Mouse (Mus musculus): ENCODE data around the gene Mst1.

Mst1 gene

GRCm38 (mm10) chr9:108095518-108095917, 15.3 kb downstream of the Mst1 start:
- DNase-seq (ENCODE audit: low spot score in 2 of 2) = peak; percentile 47 to 71

DNA sequence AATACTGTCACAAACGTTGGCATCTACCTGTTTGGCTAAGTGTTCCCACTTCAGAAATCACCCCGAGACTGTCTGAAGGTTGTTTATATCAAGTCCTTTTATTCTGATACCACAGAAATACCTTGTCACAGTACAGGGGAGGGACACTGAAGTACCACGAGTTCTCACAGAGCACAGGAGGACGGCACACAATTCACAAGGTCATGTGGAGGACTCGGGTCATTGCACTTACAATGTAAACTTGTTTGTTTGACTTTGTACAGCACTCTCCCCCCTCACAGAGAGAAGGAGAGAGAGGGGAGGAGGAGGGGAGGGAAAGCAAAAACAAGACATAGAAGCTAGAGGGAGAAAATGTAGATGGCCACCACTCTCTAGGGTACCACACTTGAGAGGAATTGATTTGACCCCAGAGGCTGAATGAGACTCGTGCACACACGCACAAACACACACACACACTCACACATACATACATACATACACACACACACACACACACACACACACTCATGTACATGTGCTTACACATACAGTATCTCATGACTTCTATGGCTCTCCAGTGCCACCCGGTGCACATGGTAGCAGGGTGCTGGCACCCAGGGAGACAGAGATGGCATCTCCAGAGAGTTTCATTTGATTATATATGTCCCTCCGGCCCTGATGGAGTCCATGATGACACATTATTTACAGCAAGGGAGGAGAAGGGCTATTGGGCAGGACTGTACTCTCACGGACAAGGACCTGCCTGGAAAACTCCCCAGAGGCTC, 15.9 kb downstream of the Mst1 start:
- no peak for DNase-seq (ENCODE audit: low spot score in 2 of 2)

GRCm38 (mm10) chr9:108099619-108100018, 19.4 kb downstream of the Mst1 start:
- no peak for DNase-seq (ENCODE audit: low spot score in 2 of 2)

DNA sequence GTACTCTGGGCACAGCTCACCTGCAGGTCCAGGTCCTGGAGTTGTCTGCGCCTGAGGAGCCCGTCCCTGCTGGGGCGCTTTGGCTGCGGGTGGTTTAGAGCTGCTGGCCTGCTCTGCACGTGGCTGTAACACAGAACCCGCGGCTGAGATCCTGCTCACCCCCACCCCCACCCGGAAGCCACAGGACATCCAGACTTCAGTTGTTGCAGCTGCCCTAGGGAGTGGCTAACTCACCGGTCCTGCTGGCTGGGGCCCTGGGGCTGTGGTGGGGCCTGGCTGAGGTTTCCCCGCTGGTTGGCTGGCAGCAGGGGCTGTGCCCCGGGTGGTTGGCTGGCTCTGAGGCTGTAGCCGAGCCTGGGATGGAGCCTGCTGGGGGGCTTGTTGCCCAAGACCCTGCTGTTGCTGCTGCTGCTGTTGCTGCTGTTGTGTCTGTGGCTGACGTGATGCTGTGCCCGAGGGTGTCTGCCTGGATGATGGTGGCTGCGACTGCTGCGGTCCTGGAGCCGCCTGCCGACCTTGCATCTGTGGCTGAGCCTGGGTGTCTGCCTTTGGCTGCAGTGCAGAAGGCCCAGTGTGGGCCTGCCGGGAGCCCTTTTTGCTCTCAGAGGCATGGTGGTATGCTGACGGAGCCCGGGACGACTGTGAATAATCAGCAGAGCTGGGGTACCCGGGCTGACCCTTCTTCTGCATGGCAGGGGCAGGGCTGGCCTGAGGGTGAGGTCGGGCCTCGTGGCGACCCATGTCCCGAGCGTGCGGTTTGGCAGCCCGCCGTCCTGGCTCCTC, 24.7 kb downstream of the Mst1 start:
- no peak for DNase-seq (ENCODE audit: low spot score in 2 of 2)

DNA sequence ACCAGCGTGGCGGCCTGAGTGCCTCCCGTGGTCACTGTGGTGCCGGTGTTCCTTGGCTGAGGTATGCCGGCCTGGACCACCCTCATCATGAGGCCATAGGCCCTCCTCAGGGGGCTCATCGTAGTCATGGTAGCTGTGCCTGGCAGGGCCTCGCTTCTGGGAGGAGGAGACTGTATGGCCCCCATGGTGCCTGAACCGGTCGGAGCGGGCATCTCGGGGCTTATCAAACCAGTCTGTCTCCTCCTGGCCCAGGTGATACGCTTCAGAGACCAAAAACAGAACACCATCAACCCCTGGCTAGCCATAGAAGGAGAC, 25.3 kb downstream of the Mst1 start:
- no peak for DNase-seq (ENCODE audit: low spot score in 2 of 2)

DNA sequence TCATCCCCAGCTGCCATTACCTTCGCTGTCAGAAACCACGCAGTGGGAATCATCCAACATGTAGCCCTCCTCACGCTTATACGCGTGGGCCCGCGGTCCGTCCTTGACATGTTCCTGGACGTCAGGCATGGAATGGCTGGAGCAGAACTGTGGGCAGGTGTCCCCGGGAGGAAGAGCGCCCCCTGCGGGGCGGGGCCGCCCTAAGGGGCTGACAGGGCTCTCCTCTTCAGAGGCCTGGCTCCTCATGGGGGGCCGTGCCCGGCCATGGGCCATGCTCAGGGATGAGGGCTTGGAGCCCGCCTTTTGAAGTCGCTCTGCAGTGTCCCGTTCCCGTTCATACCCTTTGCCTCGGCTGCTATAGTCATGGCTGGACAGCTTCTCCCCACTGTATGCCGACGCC, 25.9 kb downstream of the Mst1 start:
- DNase-seq (ENCODE audit: low spot score in 2 of 2) = no peak

DNA sequence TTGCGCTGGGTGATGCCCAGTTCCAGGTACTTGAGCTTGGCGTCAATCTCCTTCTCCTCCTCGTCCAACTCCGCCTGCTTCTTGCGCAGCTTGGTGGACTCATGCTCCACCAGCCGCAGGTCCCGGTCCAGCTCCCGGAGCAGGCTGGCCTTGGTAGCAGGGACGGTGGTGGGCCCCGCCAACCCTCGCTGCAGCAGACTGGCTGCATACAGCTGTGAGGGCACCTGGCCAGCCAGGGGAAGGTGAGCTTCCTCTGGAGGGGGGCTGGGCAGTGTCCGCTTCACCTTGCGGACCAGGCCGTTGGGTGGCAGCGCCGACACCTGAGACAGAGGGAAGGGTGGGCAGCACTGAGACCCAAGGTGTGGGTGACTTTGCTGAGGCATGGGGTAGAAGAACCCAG, 27.6 kb downstream of the Mst1 start:
- no peak for DNase-seq (ENCODE audit: low spot score in 2 of 2)

GRCm38 (mm10) chr9:108110160-108110559, 29.9 kb downstream of the Mst1 start:
- DNase-seq (ENCODE audit: low spot score in 2 of 2) = no peak

DNA sequence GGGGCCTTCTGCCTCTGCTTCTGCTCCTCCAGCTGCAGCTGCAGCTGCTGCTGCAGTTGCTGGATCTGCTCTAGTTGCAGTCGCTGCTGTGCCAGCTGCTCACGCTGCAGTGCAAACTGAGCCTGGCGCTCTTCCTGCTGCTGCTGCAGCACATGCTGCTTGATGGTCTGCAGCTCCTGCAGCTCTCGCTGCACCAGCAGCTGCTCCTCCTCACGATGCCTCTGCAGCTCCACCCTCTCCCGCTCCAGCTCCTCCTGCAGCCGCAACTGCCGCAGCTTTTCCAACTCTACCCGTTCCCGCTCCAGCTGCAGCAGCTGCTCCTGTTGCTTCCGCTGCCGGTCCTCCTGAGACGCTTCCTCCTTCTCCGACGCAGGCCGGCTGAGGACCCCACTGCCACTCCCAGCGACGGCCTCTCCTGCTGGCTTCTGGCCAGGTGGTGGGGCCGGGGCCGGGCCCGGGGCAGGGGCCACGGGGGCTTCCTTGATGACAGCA, 30.9 kb downstream of the Mst1 start:
- DNase-seq (ENCODE audit: low spot score in 2 of 2) = no peak

GRCm38 (mm10) chr9:108111593-108112121, 31.4 kb downstream of the Mst1 start:
- DNase-seq (ENCODE audit: low spot score in 2 of 2) = no peak

- DNase-seq (ENCODE audit: low spot score in 2 of 2) = no peak
Observed at GRCm38 (mm10) chr9:108112719-108113340, 32.6 kb downstream of the Mst1 start.

GRCm38 (mm10) chr9:108115290-108116077, 35.2 kb downstream of the Mst1 start:
- no peak for DNase-seq (ENCODE audit: low spot score in 2 of 2)

DNA sequence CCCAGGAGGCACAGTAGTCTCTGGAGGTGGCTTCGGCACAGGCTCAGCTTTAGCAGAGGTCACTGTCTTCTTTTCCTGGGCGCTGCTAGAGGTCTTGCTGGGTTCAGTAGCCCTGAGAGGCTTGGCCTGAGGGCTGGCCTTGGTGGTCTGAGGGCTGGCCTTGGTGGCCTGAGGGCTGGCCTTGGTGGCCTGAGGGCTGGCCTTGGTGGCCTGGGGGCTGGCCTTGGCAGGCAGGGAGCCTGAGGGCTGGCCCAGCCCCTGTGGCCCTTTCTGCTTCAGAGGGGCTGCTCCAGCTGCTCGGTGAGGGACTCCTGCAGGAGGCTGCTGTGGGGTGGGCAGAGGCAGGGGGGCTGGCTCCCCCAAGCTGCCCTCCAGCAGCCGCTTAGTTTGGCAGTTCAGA, 36.9 kb downstream of the Mst1 start:
- DNase-seq (ENCODE audit: low spot score in 2 of 2) = no peak

DNA sequence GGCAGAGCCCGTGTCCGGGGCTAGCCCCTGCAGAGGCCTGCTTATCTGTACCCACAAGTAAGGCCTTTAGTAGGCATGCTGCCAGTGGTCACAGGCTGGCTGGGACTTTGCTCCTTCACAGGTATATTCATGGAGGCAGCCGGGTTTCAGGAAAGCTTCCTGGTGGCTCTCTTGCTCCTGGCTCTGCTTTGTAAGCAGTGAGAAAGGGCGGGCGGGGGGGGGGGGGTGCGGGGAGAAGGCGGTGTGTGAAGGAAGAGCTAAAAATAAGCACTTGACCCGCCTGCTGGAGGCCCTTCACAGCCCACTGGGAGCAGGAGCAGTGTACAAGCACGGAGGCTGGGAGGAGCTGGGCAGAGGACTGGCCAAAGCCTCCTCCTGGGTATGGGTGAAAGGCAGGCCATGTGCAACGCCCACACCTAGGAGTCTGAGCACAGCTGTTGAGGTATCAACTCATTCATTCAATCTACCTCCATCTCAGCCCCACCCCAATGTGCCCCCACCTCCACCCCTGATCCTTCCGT, 39.7 kb downstream of the Mst1 start:
- DNase-seq (ENCODE audit: low spot score in 2 of 2) = no peak

DNA sequence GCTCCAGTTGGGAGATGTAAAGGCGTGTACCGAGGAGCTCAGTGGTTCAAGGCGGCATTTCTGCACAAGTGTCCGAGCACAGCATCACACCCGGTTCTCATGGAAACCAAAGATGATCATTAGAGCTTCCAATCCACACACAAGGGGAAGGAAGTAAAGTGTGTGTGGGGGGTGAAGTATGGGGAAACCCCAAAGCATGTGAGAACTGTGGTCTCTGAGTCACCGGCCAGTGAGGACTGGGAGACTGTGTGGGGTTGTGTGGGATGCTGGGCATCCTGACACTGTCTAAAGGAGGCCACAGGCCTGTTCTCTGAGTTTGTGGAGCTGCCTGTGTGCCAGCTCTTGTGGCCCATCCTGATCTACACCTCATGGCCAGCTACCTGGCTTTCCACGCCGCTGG, 40.4 kb downstream of the Mst1 start:
- no peak for DNase-seq (ENCODE audit: low spot score in 2 of 2)

- no peak for DNase-seq (ENCODE audit: low spot score in 2 of 2)
Observed at GRCm38 (mm10) chr9:108121170-108121969, 41.1 kb downstream of the Mst1 start.

DNA sequence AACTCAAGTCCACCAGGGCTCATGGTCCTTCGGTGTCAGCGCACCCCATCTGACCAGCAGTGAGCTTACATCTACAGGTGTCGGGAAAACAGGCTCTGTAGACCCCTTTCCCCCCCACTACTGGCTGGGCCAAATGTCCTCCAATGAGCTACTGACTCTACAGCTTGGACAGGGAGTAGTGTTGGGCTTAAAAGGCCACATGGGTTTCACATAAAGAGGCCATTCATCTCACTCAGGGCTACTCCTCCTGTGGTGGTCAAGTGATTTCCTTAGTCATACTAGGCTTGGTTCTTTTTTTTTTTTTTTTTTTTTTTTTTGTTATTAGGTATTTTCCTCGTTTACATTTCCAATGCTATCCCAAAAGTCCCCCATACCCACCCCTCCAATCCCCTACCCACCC, 43.7 kb downstream of the Mst1 start:
- no peak for DNase-seq (ENCODE audit: low spot score in 2 of 2)

DNA sequence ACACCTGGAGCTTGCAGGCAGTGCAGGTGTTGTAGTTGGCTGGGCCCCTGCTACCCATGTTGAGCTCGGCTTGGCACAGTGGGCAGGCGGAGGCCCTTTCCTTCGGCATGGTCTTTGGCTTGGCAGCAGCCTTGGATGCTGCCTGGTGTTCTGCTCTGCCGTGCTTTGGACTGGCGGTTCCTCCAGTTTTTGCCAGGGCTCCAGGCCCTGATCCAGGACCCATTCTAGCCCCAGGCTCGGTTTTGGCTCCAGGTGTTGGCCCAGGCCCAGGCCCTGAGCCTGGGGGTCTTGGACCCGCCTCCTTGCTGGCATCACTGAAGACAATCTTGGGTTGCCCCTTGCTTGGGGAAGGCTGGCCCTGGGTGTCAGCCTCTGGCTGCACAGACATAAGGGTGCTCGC, 45.5 kb downstream of the Mst1 start:
- DNase-seq (ENCODE audit: low spot score in 2 of 2) = no peak

DNA sequence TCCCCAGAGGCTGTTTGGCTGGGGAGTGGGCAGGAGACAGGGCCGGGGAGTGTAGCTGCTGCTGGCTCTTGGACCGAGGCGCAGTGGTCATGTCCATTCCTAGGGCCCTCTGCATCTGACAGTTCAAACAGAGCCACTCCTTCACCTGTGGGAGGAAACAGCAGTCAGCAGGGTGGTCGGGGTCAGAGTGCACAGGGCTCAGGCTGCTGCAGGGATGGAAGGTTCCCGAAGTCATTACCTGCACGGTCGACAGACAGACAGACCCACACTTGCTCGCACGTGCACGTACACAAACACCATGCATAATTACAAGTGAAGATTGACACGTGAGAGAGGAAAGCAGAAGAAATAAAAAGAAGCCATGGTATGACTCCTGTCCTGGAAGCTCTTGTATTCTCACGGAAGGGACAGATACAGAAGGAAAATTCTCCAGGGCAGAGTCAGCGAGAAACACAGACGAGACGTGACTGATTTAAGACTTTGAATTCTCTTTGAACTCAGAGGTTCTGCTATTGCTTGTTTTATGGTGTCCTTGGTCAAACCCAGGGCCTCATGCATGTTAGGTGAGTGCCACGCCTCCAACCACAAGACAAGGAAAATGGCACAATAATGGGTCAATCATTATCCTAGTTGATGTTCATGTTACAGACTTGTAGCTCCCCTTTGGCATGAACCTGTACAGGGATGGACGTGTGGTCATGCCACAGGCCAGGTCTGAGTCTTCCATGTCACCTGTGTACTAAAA, 46.4 kb downstream of the Mst1 start:
- DNase-seq (ENCODE audit: low spot score in 2 of 2) = no peak

- DNase-seq (ENCODE audit: low spot score in 2 of 2) = no peak
Observed at GRCm38 (mm10) chr9:108128248-108128647, 48.0 kb downstream of the Mst1 start.

Measured in spleen, postnatal 14 days (tissue).